Mouse (Mus musculus) midbrain, embryonic 14.5 days (tissue): ENCODE results near the gene Dnajc7. TPM values are rescaled to one million over a fixed set of nuclear protein-coding genes. Genes with fewer than 3 reads are reported as not detected.

Experiments
- ATAC-seq: fragments of 200-750 bp; cut with Nextera tagmentation; 2 replicates; pipeline ENCODE4 v1.8.0; 2017; ENCODE audit warnings: moderate number of reproducible peaks, moderate library complexity; ENCODE audit not compliant: low FRiP score, low TSS enrichment
- DNase-seq: peaks from one replicate; pipeline ENCODE4 v3.0.0-alpha.2; 2015
- H3K27ac ChIP-seq: fragments of 300-500 bp; sonication (generic); replicated peaks from 2 replicates; pipeline ENCODE4 v1.5.1; 2014; ENCODE audit warnings: mild to moderate bottlenecking, low read depth, low read length, moderate library complexity
- H3K27me3 ChIP-seq: fragments of 300-500 bp; sonication (generic); 2 replicates; pipeline ENCODE4 v1.6.1; 2014; ENCODE audit warnings: low read length, control low read depth, mixed read lengths; ENCODE audit not compliant: control insufficient read depth, insufficient read depth
- H3K36me3 ChIP-seq: fragments of 300-500 bp; sonication (generic); 2 replicates; pipeline ENCODE4 v1.6.1; 2014; ENCODE audit warnings: low read length, control low read depth; ENCODE audit not compliant: control insufficient read depth, insufficient read depth
- H3K4me1 ChIP-seq: fragments of 300-500 bp; sonication (generic); 2 replicates; pipeline ENCODE4 v1.6.1; 2014; ENCODE audit warnings: mild to moderate bottlenecking, antibody characterized with exemption, low read length, control low read depth; ENCODE audit not compliant: control insufficient read depth, insufficient read depth
- H3K4me2 ChIP-seq: fragments of 300-500 bp; sonication (generic); 2 replicates; pipeline ENCODE4 v1.6.1; 2014; ENCODE audit warnings: mild to moderate bottlenecking, low read length, moderate library complexity
- H3K4me3 ChIP-seq: fragments of 300-500 bp; sonication (generic); replicated peaks from 2 replicates; pipeline ENCODE4 v1.5.1; 2014; ENCODE audit warnings: low read depth, low read length
- H3K9ac ChIP-seq: fragments of 300-500 bp; sonication (generic); replicated peaks from 2 replicates; pipeline ENCODE4 v1.6.1; 2014; ENCODE audit warnings: mild to moderate bottlenecking, low read length, moderate library complexity
- H3K9me3 ChIP-seq: fragments of 300-500 bp; sonication (generic); 2 replicates; pipeline ENCODE4 v1.6.1; 2016; ENCODE audit warnings: low read length, control low read depth, mixed read lengths; ENCODE audit not compliant: control insufficient read depth
- WGBS: fragments of 180-500 bp; shearing (Covaris S2); extraction: QIAGEN DNeasy Blood & Tissue Kit; methylation state at CpG from one replicate; pipeline ENCODE4 v1.1.7; 2014; 5-methylcytosine and 5-hydroxymethylcytosine counted together
- polyA plus RNA-seq: library from polyadenylated mRNA; unstranded; fragments of >200 nt; fragmentation: Nextera tagmentation; extraction: Ambion mirVana; gene quantifications from 2 replicates; pipeline ENCODE4 v1.2.1, GENCODE M21; 2014

Dnajc7 gene
- polyA plus RNA-seq, 1 experiment from 2014 or later: 93.7 TPM

- Histone ChIP-seq H3K27me3 (no peaks in the 10 kb centered on the region), H3K36me3 (no peaks in the 10 kb centered on the region), H3K9ac (no peak overlapping the region), H3K27ac (no peak overlapping the region), H3K9me3 (no peaks in the 10 kb centered on the region), H3K4me3 (no peak overlapping the region), H3K4me2 (no peak overlapping the region), H3K4me1 (no peaks in the 10 kb centered on the region)
- ATAC-seq: no peak
- no peak for DNase-seq
- WGBS: 94% methylated on average over 6 of the region's 6 CpGs
Measured at GRCm38 (mm10) chr11:100564703-100565102, 55.3 kb downstream of the Dnajc7 start.

DNA sequence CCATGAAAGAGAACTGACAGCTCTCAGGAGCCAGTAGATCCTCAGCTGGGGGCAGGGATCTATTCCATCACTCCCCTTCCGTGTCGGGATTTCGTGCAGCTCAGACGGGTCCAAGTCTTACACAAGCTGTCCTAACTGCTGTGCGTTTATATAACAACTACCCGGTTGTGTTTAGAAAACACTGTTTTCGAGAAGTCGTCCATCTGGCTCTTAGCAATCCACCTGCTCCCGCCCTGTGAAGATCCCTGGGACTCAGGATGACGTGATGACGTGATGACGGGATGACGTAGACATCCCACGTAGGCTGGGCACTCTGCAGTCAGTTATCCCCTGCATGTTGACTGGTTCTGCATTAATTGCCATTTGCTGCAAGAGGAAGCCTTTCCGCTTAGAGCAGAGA is 55.7 kb downstream of the Dnajc7 start:
- no peak overlapping the region for H3K4me2 ChIP-seq
- WGBS: 86% methylated on average over 15 of the region's 15 CpGs
- no peak overlapping the region for H3K27ac ChIP-seq
- no peaks in the 10 kb centered on the region for H3K9me3 ChIP-seq
- ATAC-seq (no peak), DNase-seq (no peak)
- H3K27me3 ChIP-seq: no peaks in the 10 kb centered on the region
- no peaks in the 10 kb centered on the region for H3K36me3 ChIP-seq
- no peak overlapping the region for H3K9ac ChIP-seq
- H3K4me1 ChIP-seq: no peaks in the 10 kb centered on the region
- no peak overlapping the region for H3K4me3 ChIP-seq

GRCm38 (mm10) chr11:100561748-100562147 is 58.2 kb downstream of the Dnajc7 start:
- no peak overlapping the region for H3K4me2 ChIP-seq
- H3K27ac ChIP-seq: no peak overlapping the region
- no peak overlapping the region for H3K4me3 ChIP-seq
- H3K27me3 ChIP-seq: no peaks in the 10 kb centered on the region
- no peak overlapping the region for H3K9ac ChIP-seq
- H3K9me3 ChIP-seq: no peaks in the 10 kb centered on the region
- DNase-seq (no peak), ATAC-seq (no peak)
- WGBS: 57% methylated on average over 5 of the region's 5 CpGs
- no peaks in the 10 kb centered on the region for H3K4me1 ChIP-seq
- no peaks in the 10 kb centered on the region for H3K36me3 ChIP-seq

DNA sequence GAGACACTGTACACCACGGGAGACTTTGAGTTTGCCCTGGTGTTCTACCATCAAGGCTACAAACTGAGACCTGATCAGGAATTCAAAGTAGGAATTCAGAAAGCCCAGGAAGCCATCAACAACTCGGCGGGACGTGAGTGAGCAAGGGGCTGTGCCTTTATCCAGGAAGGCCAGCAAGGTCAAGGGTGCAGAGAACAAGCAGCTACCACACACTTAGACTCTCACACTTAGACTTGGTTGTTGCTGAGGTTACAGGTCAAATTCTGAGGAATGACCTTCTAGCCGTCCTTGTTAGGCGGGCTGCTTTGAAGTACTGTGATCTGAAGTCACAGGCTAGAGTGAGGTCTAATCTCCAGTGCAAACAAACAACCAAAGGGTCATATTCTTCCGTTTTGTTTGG is 60.5 kb downstream of the Dnajc7 start:
- WGBS: 55% methylated on average over 7 of the region's 7 CpGs
- Histone ChIP-seq H3K4me3 (no peak overlapping the region), H3K4me2 (no peak overlapping the region), H3K27me3 (no peaks in the 10 kb centered on the region), H3K36me3 (no peaks in the 10 kb centered on the region), H3K4me1 (no peaks in the 10 kb centered on the region), H3K9ac (no peak overlapping the region), H3K9me3 (no peaks in the 10 kb centered on the region), H3K27ac (no peak overlapping the region)
- ATAC-seq: no peak
- DNase-seq: no peak

DNA sequence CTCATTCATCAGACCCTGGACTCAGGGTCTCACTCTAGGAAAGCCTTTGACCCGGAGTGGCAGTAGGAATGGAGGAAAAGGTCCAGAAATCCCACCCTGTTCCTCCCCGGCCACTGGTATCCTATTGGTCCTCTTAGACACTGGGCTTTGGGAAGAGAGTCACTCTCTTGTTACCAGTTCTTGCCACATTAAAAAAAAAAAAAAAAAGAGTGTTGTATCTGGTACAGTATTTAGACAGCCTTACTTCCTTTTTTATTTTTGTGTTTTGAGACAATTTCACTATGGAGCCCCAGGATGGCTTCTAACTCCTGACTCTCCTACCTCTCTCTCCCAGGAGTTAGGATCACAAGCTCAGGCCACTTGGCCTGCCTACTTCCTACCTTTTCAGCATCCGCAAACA is 62.4 kb downstream of the Dnajc7 start:
- ATAC-seq (no peak), DNase-seq (no peak)
- H3K27ac ChIP-seq: no peak overlapping the region
- no peaks in the 10 kb centered on the region for H3K27me3 ChIP-seq
- H3K4me3 ChIP-seq: no peak overlapping the region
- H3K36me3 ChIP-seq: no peaks in the 10 kb centered on the region
- no peaks in the 10 kb centered on the region for H3K4me1 ChIP-seq
- no peak overlapping the region for H3K9ac ChIP-seq
- 74% methylated on average over 3 of the region's 3 CpGs for WGBS
- no peaks in the 10 kb centered on the region for H3K9me3 ChIP-seq
- no peak overlapping the region for H3K4me2 ChIP-seq

DNA sequence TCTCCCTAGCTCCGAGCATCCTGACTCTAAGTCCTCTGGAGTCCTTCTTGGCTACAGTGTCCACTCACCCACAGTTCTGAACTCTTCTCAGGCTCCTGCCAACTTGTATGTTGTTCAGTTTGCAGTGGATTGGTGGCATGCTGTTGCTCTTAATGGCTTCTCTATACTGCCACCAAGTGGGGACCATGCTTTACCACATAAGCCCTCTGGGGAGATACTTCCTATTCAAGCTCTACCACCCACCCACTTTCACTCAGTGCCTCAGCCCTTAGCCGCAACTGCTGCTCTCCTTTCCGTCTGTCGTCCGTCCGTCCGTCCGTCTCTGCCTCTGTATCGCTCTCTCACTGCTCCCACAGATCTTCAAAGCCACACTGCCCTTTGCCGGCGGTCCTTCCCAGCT is 64.4 kb downstream of the Dnajc7 start:
- peak overlapping the region; percentile 30; the same call in 1 of the 2 replicates for H3K4me2 ChIP-seq
- WGBS: 17% methylated on average over 11 of the region's 11 CpGs
- no peak overlapping the region for H3K27ac ChIP-seq
- no peak for ATAC-seq
- H3K9me3 ChIP-seq: no peaks in the 10 kb centered on the region
- H3K4me3 ChIP-seq: no peak overlapping the region
- peak; percentile 87 for DNase-seq
- no peaks in the 10 kb centered on the region for H3K4me1 ChIP-seq
- H3K27me3 ChIP-seq: no peaks in the 10 kb centered on the region
- no peaks in the 10 kb centered on the region for H3K36me3 ChIP-seq
- no peak overlapping the region for H3K9ac ChIP-seq

DNA sequence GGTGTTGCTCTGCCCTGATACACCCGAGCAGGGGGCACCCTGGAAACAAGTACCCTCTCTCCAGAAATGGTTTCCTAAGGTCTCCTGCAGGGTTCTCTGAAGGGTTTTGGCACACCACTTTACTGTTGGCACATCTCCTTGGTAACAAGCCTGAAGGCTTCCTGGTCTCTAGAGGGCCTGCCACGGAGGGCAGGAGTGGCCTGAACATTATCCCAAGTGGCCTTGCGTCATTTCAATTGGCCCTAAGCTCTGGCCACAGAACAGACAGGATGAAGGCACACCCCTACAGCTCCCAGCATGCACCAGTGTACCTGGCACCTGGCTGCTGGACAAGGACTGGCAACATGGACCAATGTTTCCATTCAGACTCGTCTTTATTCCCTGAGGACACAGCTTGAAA is 67.1 kb downstream of the Dnajc7 start:
- Histone ChIP-seq H3K27ac (no peak overlapping the region), H3K27me3 (no peaks in the 10 kb centered on the region), H3K4me1 (no peaks in the 10 kb centered on the region), H3K9me3 (no peaks in the 10 kb centered on the region), H3K9ac (no peak overlapping the region), H3K36me3 (no peaks in the 10 kb centered on the region), H3K4me3 (no peak overlapping the region), H3K4me2 (no peak overlapping the region)
- 89% methylated on average over 4 of the region's 4 CpGs for WGBS
- DNase-seq (no peak), ATAC-seq (no peak)

DNA sequence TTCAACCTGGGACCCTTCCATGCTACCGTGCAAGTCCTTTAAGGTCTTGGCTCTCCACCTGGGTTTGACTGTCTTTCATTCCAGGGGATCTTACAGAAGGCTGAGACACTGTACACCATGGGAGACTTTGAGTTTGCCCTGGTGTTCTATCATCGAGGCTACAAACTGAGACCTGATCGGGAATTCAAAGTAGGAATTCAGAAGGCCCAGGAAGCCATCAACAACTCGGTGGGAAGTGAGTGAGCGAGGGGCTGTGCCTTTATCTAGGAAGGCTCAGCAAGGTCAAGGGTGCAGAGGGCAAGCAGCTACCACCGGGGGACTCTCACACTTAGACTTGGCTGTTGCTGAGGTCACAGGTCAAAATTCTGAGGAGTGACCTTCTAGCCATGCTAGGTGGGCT is 69.9 kb downstream of the Dnajc7 start:
- 84% methylated on average over 6 of the region's 6 CpGs for WGBS
- Histone ChIP-seq H3K9ac (no peak overlapping the region), H3K4me2 (no peak overlapping the region), H3K27me3 (no peaks in the 10 kb centered on the region), H3K4me1 (peaks cover under 1% of the 10 kb centered on the region; the same call in 1 of the 2 replicates), H3K4me3 (no peak overlapping the region), H3K9me3 (no peaks in the 10 kb centered on the region), H3K27ac (no peak overlapping the region), H3K36me3 (no peaks in the 10 kb centered on the region)
- DNase-seq (no peak), ATAC-seq (no peak)

GRCm38 (mm10) chr11:100549466-100549865 is 70.5 kb downstream of the Dnajc7 start:
- Histone ChIP-seq H3K27ac (no peak overlapping the region), H3K4me3 (no peak overlapping the region), H3K4me2 (no peak overlapping the region), H3K27me3 (no peaks in the 10 kb centered on the region), H3K36me3 (no peaks in the 10 kb centered on the region), H3K4me1 (peaks cover 6% of the 10 kb centered on the region), H3K9me3 (no peaks in the 10 kb centered on the region), H3K9ac (no peak overlapping the region)
- no peak for DNase-seq
- 87% methylated on average over 8 of the region's 8 CpGs for WGBS
- ATAC-seq: no peak
